Mouse (Mus musculus): ENCODE measurements around the gene Dtx1.

The Dtx1 gene

DNA sequence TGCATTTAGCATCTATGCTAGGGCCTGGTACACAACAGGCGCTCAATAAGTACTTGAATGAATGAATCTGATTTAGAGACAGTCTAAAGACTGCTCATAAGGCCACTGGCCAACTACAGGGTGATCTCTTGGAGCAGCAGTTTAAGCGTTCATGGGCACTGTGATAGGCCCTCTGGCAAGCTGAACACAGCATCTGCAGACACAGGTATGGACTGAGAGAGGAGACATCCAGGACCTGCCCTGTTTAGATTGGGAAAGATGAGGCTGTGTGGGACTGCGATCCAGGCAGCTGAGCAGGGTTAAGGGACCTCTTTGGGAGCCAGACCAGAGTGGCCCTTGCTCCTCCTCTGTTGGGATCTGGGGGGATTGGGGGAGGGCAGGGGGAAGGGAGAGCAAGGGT is at the start of gene Dtx1:
Dtx1 (minus strand) TSS at position 101 of the 400 bp plus-strand sequence.
- no peak for DNase-seq (ENCODE audit: low spot score)

DNA sequence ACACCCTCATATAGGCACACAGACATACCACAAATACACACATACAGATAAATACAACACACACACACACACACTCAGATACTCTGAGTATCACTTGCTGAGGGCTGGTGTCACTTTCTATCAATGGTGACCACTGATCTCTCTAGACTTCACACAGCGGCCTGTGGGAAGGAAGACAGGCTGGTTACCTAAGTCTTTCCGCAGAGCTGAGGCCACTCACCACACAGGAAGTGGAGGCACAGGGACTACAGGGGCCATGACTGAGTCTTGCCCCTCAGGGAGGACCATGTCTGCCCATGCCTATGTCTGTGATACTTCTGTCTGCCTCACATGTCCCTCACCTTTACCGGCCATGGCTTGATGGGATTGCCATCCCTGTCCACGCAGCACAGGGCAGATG is 42.5 kb upstream of the Dtx1 start:
- no peak for DNase-seq (ENCODE audit: low spot score)

DNA sequence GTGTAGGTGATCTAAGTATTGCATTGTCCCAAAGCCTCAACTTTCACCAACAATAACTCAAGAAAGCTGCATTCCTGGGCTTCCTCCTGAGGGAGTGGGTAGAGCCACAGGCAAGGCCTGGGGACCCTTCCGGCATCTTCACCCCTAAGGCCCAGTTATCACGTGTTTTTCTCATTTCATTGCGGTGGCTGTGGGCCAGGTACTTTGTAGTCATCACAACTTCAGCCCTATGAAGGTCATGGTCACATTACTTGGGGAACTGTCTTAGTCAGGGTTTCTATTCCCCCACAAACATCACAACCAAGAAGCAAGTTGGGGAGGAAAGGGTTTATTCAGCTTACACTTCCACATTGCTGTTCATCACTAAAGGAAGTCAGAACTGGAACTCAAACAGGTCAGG is 41.1 kb upstream of the Dtx1 start:
- no peak for DNase-seq (ENCODE audit: low spot score)

DNA sequence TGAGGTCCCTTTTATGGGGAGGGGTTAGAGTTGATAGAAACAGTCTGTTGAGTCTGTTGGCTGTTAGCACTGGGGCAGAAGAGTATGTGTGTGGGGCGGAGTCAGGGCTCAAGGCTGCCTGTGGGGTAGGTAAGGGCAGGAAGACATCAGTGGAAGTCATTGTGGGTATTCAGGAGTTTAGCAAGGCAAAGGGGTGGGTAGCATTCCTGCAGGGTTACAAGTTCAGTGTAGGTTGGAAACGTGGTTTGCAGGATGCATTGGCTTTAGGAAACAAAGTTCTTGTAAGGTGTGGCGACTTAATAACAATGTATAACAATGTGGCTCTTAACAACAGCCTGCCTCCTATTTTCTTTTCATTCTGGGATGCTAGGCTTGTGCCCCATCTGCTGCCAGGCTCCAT is 39.5 kb upstream of the Dtx1 start:
- DNase-seq (ENCODE audit: low spot score) = no peak

DNA sequence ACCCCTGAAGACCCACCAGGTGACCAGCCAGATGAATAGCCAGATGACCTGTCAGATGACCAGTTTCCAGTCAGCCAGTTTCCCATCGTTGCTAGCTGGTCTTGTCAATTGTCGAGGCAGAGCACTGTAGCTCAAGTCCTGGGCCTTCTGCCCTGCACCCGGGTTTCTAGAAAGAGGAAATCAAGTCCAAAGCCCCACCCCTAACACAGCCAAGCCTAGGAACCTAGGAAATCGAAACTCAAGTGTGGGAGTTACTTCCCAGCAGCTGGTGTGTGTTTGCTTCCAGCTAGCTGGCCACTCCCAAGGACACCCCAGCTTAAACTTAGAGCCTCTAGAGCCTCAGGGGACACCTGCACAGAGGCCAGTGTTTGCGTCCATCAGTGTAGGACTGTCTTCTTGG is 38.0 kb upstream of the Dtx1 start, which contains the start of gene Oas2:
Oas2 (minus strand) TSS at position 166 of the 400 bp plus-strand sequence.
- no peak for DNase-seq (ENCODE audit: low spot score)

DNA sequence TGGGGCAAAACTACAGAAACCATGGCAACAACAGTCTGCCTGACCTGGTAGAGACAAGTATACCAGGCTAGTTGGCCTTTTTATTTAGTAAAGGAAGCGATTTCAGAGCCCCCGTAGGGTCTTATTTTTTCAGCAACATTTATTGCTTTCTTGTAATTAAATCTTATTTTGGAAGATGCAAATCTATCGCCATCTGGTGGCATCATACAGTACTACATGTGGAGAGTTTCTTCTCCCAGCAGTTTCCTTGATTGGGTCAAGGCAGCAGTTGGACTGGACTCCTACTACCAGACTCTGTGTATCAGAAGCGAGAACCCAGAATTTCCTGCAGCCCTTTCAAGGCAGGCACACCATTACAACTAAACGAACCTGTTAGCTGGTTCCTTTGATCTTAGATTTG is 34.7 kb upstream of the Dtx1 start:
- peak; percentile 62 for DNase-seq (ENCODE audit: low spot score)

DNA sequence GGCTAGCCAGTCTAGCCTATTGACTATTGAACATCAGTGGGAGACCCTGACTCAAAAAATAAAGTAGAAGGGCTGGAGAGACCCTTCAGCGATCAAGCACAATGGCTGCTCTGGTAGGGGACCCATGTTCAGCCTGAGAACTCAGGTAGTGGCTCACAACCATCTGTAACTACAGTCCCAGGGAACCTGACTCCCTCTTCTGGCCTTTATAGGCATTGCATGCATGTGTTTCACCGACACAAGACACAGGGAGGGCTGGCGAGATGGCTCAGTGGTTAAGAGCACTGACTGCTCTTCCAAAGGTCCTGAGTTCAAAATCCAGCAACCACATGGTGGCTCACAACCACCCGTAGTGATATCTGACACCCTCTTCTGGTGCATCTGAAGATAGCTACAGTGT is 30.4 kb upstream of the Dtx1 start:
- peak; percentile 71 for DNase-seq (ENCODE audit: low spot score)

DNA sequence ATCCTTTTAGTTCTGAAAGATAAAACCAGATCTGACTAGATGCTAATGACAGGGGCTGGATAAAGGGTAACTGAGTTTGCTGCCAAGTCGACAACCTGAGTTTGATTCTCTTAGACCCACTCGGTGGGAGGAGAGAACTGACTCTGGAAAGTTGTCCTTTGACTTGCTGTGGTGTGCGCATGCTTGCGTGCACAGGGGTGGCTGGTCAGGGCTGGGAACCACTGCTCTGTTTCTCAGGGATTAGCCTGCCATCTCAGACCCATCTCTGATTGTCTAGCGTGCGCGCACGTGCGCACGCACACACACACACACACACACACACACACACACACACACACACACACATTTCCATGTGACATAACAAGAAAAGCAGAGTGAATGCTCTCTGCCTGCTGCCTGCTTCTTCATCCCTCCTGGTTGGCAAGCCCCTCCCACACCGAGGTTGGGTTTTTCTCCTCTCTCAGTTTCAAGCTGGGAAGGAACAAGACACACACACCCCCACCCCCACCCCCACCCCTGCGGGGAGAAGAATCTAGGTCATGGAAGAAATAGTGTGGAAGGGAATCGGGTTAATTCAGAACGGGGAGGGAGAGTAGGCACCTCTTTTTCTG is 22.8 kb upstream of the Dtx1 start:
- DNase-seq (ENCODE audit: low spot score) = no peak

DNA sequence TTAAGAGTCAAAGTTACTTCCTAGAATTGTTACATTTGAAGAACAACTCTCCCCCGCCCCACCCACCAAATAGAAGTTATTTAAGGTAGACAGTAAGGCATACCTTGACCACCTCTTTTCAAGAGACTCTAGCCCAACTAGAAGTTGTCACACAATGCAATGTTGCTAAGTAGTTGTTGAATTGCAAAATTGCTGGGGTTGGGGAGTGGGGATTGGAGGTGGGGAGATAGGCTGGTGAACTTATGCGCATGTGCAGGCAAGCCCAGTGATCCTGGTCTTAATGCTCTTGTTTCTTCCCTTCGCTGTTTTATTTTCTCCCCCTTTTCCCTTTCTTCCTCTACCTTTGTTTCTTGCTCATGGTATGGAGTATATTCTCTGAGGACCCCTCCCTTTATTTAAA is 22.0 kb upstream of the Dtx1 start:
- no peak for DNase-seq (ENCODE audit: low spot score)

DNA sequence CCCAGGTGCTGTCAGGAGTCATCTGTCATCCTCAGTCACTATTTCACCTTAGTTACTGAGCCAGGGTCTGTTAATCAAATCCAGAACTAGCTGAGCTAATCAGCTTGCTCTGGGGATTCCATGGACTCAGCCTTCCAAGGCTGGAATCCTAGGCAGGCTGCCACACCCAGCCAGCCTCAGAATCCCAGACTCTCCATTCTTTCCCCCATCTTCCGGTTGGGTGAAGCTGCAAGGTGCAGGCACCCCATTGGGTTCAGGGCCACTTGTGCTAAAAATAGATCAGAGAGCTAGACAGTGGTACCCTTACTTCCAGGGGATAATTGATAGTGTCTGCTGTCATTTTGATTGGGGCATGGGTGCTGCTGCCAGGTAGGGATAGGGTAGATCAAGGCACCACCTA is 21.0 kb upstream of the Dtx1 start:
- DNase-seq (ENCODE audit: low spot score) = no peak

DNA sequence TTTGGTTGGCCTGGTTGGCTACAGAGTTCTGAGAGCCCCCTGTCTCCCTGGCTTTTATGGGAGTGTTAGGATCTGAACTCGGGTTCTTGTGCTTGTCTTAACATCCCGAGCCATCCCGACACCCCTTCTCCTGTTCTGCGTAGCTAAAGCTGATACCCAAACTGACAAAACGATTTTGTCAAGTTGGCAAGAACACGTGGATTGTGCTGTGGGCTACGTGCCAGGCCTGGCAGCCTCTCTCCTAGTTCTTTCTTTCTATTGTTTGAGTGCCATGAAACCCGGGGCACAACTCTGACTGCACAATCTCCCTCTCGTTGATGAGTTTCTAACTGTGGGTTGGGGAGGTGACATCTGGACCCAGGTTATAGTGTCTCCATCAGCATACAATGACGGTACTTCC is 17.6 kb upstream of the Dtx1 start:
- no peak for DNase-seq (ENCODE audit: low spot score)

DNA sequence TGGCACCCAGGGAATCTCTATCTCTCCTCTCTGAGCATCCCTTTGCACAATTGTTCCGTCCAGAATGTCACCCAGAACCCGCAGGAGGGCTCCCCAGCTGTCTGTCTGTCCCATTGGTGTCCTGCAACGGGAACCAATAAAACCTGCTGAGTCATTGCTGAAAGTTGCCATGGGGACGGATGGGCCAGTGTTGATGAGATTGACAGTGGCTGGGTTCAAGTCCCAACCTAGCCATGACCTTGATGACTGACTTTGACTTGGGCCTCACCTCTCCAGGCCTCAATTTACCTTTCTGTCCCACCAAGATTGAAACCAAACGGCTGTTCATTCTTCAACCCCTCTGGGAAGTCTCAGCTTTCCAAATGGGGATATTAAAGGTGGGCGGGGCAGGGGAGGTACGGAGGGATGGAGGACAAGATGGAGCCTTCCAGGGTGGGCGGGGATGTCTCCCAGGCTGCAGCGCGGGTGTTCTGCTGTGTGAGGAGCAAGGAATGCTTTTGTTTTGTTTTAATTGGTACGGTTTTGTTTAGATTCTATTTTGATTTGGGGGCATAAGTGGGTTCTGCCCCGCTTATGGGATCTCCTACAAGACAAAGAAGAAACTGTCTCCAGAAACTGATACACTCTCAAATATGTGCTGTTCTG is 14.2 kb upstream of the Dtx1 start:
- no peak for DNase-seq (ENCODE audit: low spot score)

DNA sequence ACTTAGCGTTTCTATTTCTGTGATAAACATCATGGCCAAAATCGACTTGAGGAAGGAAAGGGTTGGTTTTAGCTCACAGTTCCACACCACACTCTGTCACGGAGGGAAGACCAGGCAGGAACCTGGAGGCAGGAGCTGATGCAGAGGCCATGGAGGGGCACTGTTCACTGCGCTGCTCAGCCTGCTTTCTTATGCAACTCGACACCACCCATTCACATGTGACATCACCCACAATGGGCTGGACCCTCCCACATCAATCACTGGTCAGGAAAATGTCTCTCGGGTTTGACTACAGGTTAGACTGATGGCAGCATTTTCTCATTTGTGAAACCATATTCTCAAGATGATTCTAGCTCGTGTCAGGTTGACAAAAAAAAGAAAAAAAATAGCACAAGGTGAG is 9.3 kb upstream of the Dtx1 start:
- no peak for DNase-seq (ENCODE audit: low spot score)

DNA sequence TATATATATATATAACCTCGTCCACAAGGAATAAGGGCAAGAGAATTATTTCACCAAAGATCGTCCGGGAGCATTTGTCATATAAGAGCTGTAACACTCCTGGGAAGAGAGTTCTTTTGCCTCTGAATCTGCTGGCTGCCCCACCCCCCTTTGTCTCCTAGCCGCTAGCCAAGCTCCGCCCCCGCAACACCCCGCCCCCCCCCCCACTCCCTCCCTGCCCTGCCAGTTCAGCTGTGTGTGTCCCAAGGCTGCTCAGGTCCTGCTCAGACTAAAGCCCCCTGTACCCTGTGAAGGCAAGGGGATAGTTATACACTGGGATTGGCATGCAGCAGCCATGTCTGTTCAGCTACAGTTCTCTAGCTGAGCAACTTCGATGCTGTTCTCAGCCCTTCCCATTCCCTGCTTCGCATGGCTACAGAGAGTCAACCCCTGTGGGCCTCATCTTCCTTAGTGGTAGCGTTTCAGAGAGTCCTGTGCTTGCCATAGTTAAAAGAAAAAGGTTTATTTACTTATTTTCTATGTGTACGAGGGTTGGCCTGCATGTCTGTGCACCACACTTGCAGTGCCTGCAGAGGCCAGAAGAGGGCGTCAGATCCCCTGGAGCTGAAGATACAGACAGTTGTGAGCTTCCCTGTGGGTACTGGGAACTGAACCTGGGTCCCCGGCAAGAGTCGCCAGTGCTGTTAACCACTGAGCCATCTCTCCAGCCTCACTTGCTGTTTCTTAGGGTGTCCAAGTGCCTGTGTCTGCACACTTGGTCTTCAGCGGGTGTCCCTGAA is 7.1 kb upstream of the Dtx1 start:
- DNase-seq (ENCODE audit: low spot score) = no peak

DNA sequence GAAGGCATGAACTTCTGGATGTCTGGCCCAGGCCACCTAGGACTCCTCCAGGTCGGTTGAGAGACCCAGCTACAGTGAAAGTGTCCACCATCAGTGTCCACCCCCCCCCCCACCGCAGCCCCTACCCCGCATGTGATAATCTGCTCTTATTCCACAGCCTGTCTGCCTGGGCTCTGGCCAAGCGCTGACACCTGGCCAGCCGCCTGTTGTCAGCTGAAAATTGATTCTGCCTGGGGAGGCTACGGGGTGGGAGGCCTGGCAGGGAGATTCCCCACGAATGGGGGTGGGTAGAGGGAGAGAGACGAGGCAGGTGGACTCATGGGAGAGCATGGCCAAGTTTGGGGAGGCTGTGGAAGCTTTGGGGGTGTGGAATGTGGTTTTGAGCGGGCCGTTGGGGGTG is 5.4 kb upstream of the Dtx1 start:
- DNase-seq (ENCODE audit: low spot score) = no peak

DNA sequence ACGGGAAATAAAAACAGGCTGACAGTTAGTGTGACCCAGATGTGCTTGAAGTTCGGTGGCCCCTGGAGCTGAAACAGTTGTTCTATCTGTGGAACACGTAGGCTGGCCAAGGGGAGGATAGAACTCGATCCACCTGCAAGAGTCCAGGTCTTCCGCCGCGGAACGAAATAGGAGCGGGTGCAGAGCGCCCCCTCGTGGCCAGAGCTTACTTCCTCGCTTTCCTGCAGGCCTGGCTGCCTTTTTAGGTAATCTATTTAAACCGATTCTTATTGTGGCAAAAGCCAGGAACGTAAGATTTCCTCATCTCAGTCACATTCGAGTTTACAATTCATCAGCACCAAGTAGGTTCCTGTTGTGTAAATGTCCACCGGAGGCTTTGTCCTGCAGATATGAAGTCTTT is 2.6 kb upstream of the Dtx1 start:
- DNase-seq (ENCODE audit: low spot score) = peak; percentile 85

DNA sequence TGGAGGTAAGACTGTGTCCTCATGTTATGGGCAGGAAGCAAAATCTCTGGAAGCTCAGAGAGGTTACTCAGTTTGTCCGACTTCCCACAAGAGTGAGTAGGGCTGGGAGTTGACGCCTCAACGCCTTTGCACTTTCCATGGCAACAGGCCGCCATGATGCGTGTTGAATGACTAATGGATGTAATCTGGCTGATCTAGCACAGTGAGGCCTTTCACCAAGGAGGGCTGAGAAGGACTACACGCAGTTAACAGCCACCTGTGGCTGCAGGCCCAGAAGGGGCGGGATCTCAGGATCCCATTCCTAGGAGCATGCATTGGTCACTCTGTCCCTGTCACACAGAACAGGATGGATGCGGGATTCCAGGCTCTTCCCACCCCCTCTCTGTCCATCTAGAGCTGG is 994 bp upstream of the Dtx1 start:
- DNase-seq (ENCODE audit: low spot score) = no peak

DNA sequence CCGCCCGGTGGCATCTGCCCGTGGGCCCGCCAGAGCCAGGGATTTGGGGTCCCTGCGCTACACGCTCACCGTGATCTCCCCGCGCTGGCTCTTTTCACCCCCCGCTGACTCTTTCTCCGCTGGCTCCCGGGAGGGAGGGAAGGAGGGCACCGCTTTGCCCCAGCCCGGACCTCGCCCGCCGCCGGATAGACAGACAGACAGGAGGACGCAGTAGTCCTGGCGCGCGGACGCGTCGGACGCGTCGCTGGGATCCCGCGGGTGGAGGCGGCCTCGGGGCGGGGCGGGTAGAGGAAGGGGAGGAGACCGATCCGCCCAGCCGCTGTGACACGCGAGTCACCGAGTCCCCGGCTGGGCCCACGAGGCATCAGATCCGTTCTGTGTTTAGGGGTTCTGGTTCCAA is 311 bp downstream of the Dtx1 start:
- no peak for DNase-seq (ENCODE audit: low spot score)

DNA sequence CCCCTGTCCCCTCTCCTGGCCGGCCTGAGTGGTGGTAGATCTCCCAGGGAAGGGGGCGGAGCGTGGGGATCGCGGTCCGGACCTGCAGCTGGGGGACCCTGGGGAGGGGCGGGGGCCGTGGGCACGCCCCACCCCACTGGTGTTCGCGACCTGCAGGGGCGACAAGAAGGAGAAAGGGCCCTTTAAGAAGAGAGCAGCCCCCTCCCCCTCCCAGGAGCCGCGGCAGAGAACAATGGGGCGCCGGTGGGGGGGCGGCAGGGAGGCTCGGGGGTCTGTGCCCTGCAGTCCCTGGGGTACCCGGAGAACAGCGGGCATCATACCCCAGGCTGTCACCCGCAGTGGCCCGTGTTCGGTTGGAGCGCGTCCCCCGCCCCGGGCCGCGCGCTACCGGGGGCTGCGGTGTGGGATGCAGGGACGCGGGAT is 890 bp downstream of the Dtx1 start:
- DNase-seq (ENCODE audit: low spot score) = no peak

DNA sequence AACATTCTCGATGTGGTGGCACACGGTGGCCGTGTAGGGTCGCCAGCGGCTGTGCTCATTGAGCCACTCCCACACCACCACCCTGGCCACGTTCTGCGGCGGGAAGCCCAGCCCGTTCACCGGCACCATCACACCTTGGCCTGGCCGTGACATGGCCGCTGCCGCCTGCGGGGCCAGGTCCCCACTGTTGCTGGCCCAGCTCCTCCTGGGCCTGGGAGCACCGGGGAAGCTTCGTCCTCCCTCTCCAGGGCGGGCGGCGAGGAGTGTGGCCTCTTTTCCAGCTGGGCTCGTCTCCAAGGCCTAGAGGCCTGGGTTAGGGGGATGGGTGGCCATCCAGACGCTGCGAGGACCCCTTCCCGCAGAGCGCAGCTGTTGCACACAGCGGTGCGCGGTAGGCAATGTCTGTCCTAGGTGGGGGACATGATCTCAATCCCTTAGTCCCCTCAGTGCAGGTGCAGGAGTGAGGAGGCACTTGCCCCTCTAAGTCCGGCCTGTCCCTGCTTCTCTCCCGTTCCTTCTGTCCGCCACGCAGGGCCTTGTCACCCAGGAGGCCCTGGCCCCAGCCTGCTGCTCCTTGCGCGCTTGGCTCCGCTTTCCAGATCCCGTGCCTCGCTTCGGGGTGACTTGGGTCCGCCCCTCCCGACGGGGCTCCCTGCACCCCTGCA is 1.4 kb downstream of the Dtx1 start:
- DNase-seq (ENCODE audit: low spot score) = peak; percentile 37

DNA sequence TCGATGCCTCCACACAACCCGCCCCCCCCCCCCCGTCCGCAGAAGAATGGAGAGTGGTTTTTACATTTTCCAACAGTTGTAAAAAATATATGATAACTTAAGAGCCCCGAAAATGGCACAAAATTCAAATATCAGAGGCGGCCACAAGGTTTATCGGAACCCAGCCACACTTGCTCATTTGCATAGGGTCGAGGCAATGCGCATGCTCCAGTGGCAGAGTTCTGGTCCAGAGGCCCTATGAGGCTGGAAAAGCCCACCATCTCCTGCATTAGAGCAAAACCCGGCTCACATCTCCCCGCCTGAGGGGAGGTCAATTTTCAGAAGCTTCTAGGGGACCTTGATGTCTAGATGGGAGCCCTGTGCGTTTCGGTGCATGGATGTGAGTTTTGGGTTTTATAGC is 4.8 kb downstream of the Dtx1 start:
- DNase-seq (ENCODE audit: low spot score) = peak; percentile 33

DNA sequence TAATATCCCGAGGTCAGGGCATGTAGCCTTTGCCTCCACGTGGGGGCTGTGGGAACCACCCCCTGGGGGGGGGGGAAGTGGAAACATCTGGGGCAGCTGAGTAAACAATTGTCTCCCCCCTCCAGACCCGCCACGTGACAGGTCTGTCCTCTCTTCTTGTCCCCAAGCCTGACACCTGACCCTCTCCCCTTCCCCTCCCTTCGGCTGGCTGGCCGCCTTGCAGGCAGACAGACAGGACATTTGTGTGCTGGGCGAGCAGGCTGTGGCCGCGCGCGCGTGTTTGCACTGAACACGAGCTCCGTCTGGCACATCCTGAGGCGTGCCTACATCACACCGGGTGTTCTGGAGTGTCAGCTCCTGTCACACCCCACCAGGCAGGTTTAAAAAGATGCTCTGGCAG is 5.2 kb downstream of the Dtx1 start:
- DNase-seq (ENCODE audit: low spot score) = peak; percentile 79

DNA sequence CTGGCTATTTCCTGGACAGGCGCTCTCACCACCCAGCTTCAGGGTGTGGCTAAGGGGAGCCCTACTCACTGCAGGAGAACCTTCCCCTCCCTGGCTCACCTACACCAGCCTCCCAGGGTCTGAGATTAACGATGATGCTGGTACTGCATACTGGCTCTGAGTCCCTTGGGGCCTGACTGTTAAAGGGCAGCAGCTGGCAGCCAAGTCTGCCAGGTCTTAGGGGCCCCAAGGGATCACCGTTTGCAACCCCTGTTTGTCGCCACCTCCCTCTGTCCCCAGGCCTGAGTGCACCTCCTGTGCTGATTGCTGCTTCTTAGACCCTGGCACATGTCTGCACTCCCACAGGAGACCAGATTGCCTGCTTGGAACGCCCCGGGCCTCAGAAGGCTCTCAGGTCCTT is 7.3 kb downstream of the Dtx1 start:
- DNase-seq (ENCODE audit: low spot score) = no peak

Data from embryo, embryonic 10 days (tissue).